Mouse (Mus musculus): ENCODE measurements around the gene Nipsnap1.

DNA sequence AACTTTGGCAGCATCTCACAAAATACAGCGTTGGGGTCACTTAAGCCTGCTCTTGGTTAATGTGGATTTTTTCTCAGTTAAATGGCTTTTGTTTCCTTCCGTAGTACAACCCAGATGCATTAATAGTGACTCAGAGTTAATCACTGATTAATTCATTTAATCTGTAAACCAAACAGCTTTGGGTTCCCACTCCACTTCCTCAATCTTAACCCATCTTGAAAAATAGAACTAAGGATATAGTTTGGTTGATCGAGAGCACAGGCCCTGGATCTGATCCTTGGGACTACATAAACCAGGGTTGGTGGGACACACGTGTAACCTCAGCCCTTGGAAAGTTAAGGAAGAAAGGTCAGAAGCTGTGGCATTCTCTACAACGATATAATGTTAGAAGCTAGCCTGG, 62.5 kb downstream of the Nipsnap1 start:
- TF ChIP-seq CTCF (IDR thresholded peaks at IDR 0.05; ENCODE audit: insufficient read depth, low read depth, low read length) (no peak), POLR2A (IDR thresholded peaks at IDR 0.05; ENCODE audit: insufficient read depth, low read depth, low read length) (no peak)

Data from olfactory bulb, adult 2 months (tissue).